Mouse (Mus musculus) myocyte (in vitro differentiated cells): ENCODE measurements around the gene Cap1. TPM values are rescaled to one million over a fixed set of nuclear protein-coding genes. Genes with fewer than 3 reads are reported as not detected.

Source experiments
- H3K27me3 ChIP-seq: one replicate; pipeline ENCODE4 v1.6.1; 2011; ENCODE audit not compliant: control insufficient read depth, insufficient read depth, insufficient read length
- H3K36me3 ChIP-seq: one replicate; pipeline ENCODE4 v1.6.1; 2011; ENCODE audit not compliant: control insufficient read depth, insufficient read depth
- H3K4me2 ChIP-seq: one replicate; pipeline ENCODE4 v1.6.1; 2011; ENCODE audit warnings: low read depth, control low read depth
- H3K4me3 ChIP-seq: one replicate; pipeline ENCODE4 v1.5.1; 2011; ENCODE audit warnings: mild to moderate bottlenecking, control low read depth, moderate library complexity
- H3K79me2 ChIP-seq: one replicate; pipeline ENCODE4 v1.6.1; 2011; ENCODE audit not compliant: control insufficient read depth, insufficient read depth
- H3ac ChIP-seq: one replicate; pipeline ENCODE4 v1.6.1; 2011; ENCODE audit not compliant: control insufficient read depth, insufficient read length
- CEBPB ChIP-seq: IDR thresholded peaks from 2 replicates; pipeline ENCODE4 v1.6.1; 2011; ENCODE audit warnings: mild to moderate bottlenecking, moderate library complexity; ENCODE audit not compliant: poor library complexity, insufficient read depth, severe bottlenecking
- E2F4 ChIP-seq: IDR thresholded peaks from one replicate; pipeline ENCODE4 v1.6.1; 2011; ENCODE audit warnings: mild to moderate bottlenecking, control low read depth, moderate library complexity; ENCODE audit not compliant: insufficient read depth
- MAX ChIP-seq: IDR thresholded peaks from one replicate; pipeline ENCODE4 v1.6.1; 2011; ENCODE audit warnings: low read depth, mild to moderate bottlenecking, control low read depth
- MYOD1 ChIP-seq, 3 experiments: IDR thresholded peaks; one replicate each; pipeline ENCODE4 v1.6.1; 2011; ENCODE audit warnings: control low read depth in 2 of 3, low read depth in 2 of 3, mild to moderate bottlenecking in 2 of 3, moderate library complexity in 1 of 3; ENCODE audit not compliant: insufficient read length in 2 of 3, control insufficient read depth in 1 of 3
- MYOG ChIP-seq, 3 experiments: IDR thresholded peaks; one replicate each; pipeline ENCODE4 v1.6.1; 2011; ENCODE audit warnings: control low read depth in 2 of 3, low read depth in 2 of 3, mild to moderate bottlenecking in 2 of 3; ENCODE audit not compliant: insufficient read length in 2 of 3, control insufficient read depth in 1 of 3, insufficient read depth in 1 of 3
- POLR2A ChIP-seq: IDR thresholded peaks from one replicate; pipeline ENCODE4 v1.6.1; 2011; ENCODE audit warnings: low read depth, mild to moderate bottlenecking, control low read depth, moderate library complexity; ENCODE audit not compliant: insufficient read length
- POLR2AphosphoS2 ChIP-seq: IDR thresholded peaks from one replicate; pipeline ENCODE4 v1.6.1; 2011; ENCODE audit warnings: low read depth, control low read depth; ENCODE audit not compliant: insufficient read length
- REST ChIP-seq: IDR thresholded peaks from one replicate; pipeline ENCODE4 v1.6.1; 2011; ENCODE audit warnings: mild to moderate bottlenecking, control low read depth, moderate library complexity; ENCODE audit not compliant: insufficient read depth, insufficient read length
- SRF ChIP-seq: IDR thresholded peaks from one replicate; pipeline ENCODE4 v1.6.1; 2011; ENCODE audit warnings: low read depth; ENCODE audit not compliant: control insufficient read depth, insufficient read length
- TCF12 ChIP-seq: IDR thresholded peaks from one replicate; pipeline ENCODE4 v1.6.1; 2011; ENCODE audit warnings: mild to moderate bottlenecking, control low read depth; ENCODE audit not compliant: poor library complexity, insufficient read depth, severe bottlenecking
- TCF3 ChIP-seq: IDR thresholded peaks from one replicate; pipeline ENCODE4 v1.6.1; 2011; ENCODE audit warnings: low read depth, control low read depth; ENCODE audit not compliant: insufficient read length
- USF1 ChIP-seq: IDR thresholded peaks from one replicate; pipeline ENCODE4 v1.6.1; 2011; ENCODE audit warnings: low read depth, mild to moderate bottlenecking, control low read depth, moderate library complexity
- polyA plus RNA-seq: library from polyadenylated mRNA; unstranded; fragments of >200 nt; fragmentation: generic; extraction: Trizol; gene quantifications from one replicate; pipeline ENCODE4 v1.2.1, GENCODE M21; 2012; ENCODE audit warnings: missing spikeins

Cap1 gene
- polyA plus RNA-seq, 1 experiment: 167 TPM

GRCm38 (mm10) chr4:122857909-122858308 is 27.9 kb downstream of the Cap1 start:
- H3K4me2 ChIP-seq: no peak overlapping the region

GRCm38 (mm10) chr4:122854770-122855169 is 31.1 kb downstream of the Cap1 start:
- TF ChIP-seq TCF12 (no peak), TCF3 (no peak), REST (no peak), POLR2AphosphoS2 (no peak), E2F4 (no peak), MYOG (IDR thresholded peaks at IDR 0.05; ENCODE audit: control insufficient read depth in 1 of 3, insufficient read depth in 1 of 3, insufficient read length in 2 of 3, low read depth in 2 of 3) (peak in 2 of 3 experiments; percentile 44 to 64), MYOD1 (IDR thresholded peaks at IDR 0.05; ENCODE audit: control insufficient read depth in 1 of 3, insufficient read length in 2 of 3, low read depth in 2 of 3) (peak in 2 of 3 experiments; percentile 32 to 65)

More at GRCm38 (mm10) chr4:122857909-122858308, 27.9 kb downstream of the Cap1 start:
- Histone ChIP-seq H3ac (no peak overlapping the region), H3K27me3 (no peaks in the 10 kb centered on the region), H3K36me3 (peaks cover 68% of the 10 kb centered on the region), H3K79me2 (no peaks in the 10 kb centered on the region), H3K4me3 (no peak overlapping the region)
- TF ChIP-seq POLR2A (no peak), POLR2AphosphoS2 (no peak)

GRCm38 (mm10) chr4:122853691-122854090 is 32.2 kb downstream of the Cap1 start:
- no peak overlapping the region for H3K4me2 ChIP-seq
- H3K4me3 ChIP-seq: no peak overlapping the region
- H3ac ChIP-seq: no peak overlapping the region
- no peaks in the 10 kb centered on the region for H3K27me3 ChIP-seq
- H3K79me2 ChIP-seq: no peaks in the 10 kb centered on the region
- no peak for TF ChIP-seq TCF12
- no peak for TF ChIP-seq MAX
- no peak for TF ChIP-seq E2F4
- TF ChIP-seq MYOD1 (IDR thresholded peaks at IDR 0.05; ENCODE audit: control insufficient read depth in 1 of 3, insufficient read length in 2 of 3, low read depth in 2 of 3): no peak
- TF ChIP-seq SRF: no peak
- peaks cover 56% of the 10 kb centered on the region for H3K36me3 ChIP-seq

More at GRCm38 (mm10) chr4:122854770-122855169, 31.1 kb downstream of the Cap1 start:
- no peak overlapping the region for H3K4me3 ChIP-seq
- peaks cover 51% of the 10 kb centered on the region for H3K36me3 ChIP-seq
- no peak overlapping the region for H3K4me2 ChIP-seq
- no peak overlapping the region for H3ac ChIP-seq
- H3K27me3 ChIP-seq: no peaks in the 10 kb centered on the region
- no peaks in the 10 kb centered on the region for H3K79me2 ChIP-seq

GRCm38 (mm10) chr4:122851535-122851934 is 34.3 kb downstream of the Cap1 start:
- no peak for TF ChIP-seq POLR2A
- no peak for TF ChIP-seq E2F4
- TF ChIP-seq SRF: no peak
- Histone ChIP-seq H3ac (no peak overlapping the region), H3K79me2 (no peaks in the 10 kb centered on the region), H3K36me3 (peaks cover 35% of the 10 kb centered on the region), H3K4me3 (no peak overlapping the region), H3K27me3 (no peaks in the 10 kb centered on the region), H3K4me2 (no peak overlapping the region)

- Histone ChIP-seq H3K36me3 (peaks cover 19% of the 10 kb centered on the region), H3K27me3 (no peaks in the 10 kb centered on the region), H3K79me2 (no peaks in the 10 kb centered on the region), H3K4me2 (no peak overlapping the region), H3K4me3 (no peak overlapping the region), H3ac (no peak overlapping the region)
- TF ChIP-seq TCF12 (no peak), POLR2AphosphoS2 (peak; percentile 47), MYOG (IDR thresholded peaks at IDR 0.05; ENCODE audit: control insufficient read depth in 1 of 3, insufficient read depth in 1 of 3, insufficient read length in 2 of 3, low read depth in 2 of 3) (peak in 1 of 3 experiments; percentile 18), USF1 (no peak), REST (no peak), CEBPB (no peak)
Observed at GRCm38 (mm10) chr4:122848150-122848621, 37.7 kb downstream of the Cap1 start.

- Histone ChIP-seq H3K4me3 (no peak overlapping the region), H3K79me2 (peaks cover 5% of the 10 kb centered on the region), H3ac (no peak overlapping the region), H3K36me3 (no peaks in the 10 kb centered on the region), H3K27me3 (no peaks in the 10 kb centered on the region), H3K4me2 (peak overlapping the region; percentile 76)
- TF ChIP-seq SRF (no peak), POLR2A (no peak), REST (no peak), MYOD1 (IDR thresholded peaks at IDR 0.05; ENCODE audit: control insufficient read depth in 1 of 3, insufficient read length in 2 of 3, low read depth in 2 of 3) (peak in 2 of 3 experiments; percentile 52 to 83), CEBPB (peak; percentile 20; the same call in 1 of the 2 replicates), E2F4 (no peak), MYOG (IDR thresholded peaks at IDR 0.05; ENCODE audit: control insufficient read depth in 1 of 3, insufficient read depth in 1 of 3, insufficient read length in 2 of 3, low read depth in 2 of 3) (peak in 2 of 3 experiments; percentile 54 to 79), POLR2AphosphoS2 (no peak), TCF12 (no peak), MAX (no peak), USF1 (no peak), TCF3 (no peak)
Observed at GRCm38 (mm10) chr4:122838416-122838815, 47.4 kb downstream of the Cap1 start.
